Mouse (Mus musculus) B cell, adult 2 months (primary cell): Measurements from ENCODE around the gene Smtnl2.

Experiments
- DNase-seq, 2 experiments: peaks; one replicate each; pipeline ENCODE4 v3.0.0; 2022

Smtnl2 gene

GRCm38 (mm10) chr11:72425201-72425600, 13.7 kb upstream of the Smtnl2 start:
- DNase-seq: no peak

GRCm38 (mm10) chr11:72423686-72424085, 12.2 kb upstream of the Smtnl2 start:
- no peak for DNase-seq

- no peak for DNase-seq
These were observed 10.2 kb upstream of the Smtnl2 start for GRCm38 (mm10) chr11:72421518-72422278.

- no peak for DNase-seq
These were observed 9.1 kb upstream of the Smtnl2 start for GRCm38 (mm10) chr11:72420460-72421122.

GRCm38 (mm10) chr11:72419006-72419405, 7.5 kb upstream of the Smtnl2 start:
- DNase-seq: no peak

GRCm38 (mm10) chr11:72418227-72418626, 6.7 kb upstream of the Smtnl2 start:
- no peak for DNase-seq

GRCm38 (mm10) chr11:72417376-72417775, 5.9 kb upstream of the Smtnl2 start:
- DNase-seq: no peak

- DNase-seq: no peak
These were observed 5.2 kb upstream of the Smtnl2 start for GRCm38 (mm10) chr11:72416666-72417065.

GRCm38 (mm10) chr11:72415155-72415554, 3.6 kb upstream of the Smtnl2 start:
- DNase-seq: no peak

GRCm38 (mm10) chr11:72413601-72414190, 2.2 kb upstream of the Smtnl2 start:
- DNase-seq: no peak

GRCm38 (mm10) chr11:72413016-72413415, 1.5 kb upstream of the Smtnl2 start:
- DNase-seq: no peak

- no peak for DNase-seq
These were observed 432 bp upstream of the Smtnl2 start for GRCm38 (mm10) chr11:72411945-72412344.

GRCm38 (mm10) chr11:72410521-72411092, 906 bp downstream of the Smtnl2 start:
- peak in 1 of 2 experiments; percentile 21 for DNase-seq

- no peak for DNase-seq
These were observed 1.7 kb downstream of the Smtnl2 start for GRCm38 (mm10) chr11:72409649-72410385.

- no peak for DNase-seq
These were observed 2.9 kb downstream of the Smtnl2 start for GRCm38 (mm10) chr11:72408451-72409170.

GRCm38 (mm10) chr11:72407574-72407973, 3.9 kb downstream of the Smtnl2 start:
- DNase-seq: no peak

GRCm38 (mm10) chr11:72407081-72407480, 4.4 kb downstream of the Smtnl2 start:
- DNase-seq: no peak

- no peak for DNase-seq
These were observed 5.3 kb downstream of the Smtnl2 start for GRCm38 (mm10) chr11:72406079-72406675.

- DNase-seq: no peak
These were observed 6.0 kb downstream of the Smtnl2 start for GRCm38 (mm10) chr11:72405532-72405931.

GRCm38 (mm10) chr11:72402969-72403368, 8.5 kb downstream of the Smtnl2 start:
- DNase-seq: no peak

- DNase-seq: no peak
These were observed 9.5 kb downstream of the Smtnl2 start for GRCm38 (mm10) chr11:72402017-72402416.

GRCm38 (mm10) chr11:72401068-72401467, 10.4 kb downstream of the Smtnl2 start:
- DNase-seq: no peak
